Mouse (Mus musculus): Measurements from ENCODE around the gene Farsa. TPM values are rescaled to one million over a fixed set of nuclear protein-coding genes. Genes with fewer than 3 reads are reported as not detected.

The Farsa gene
- polyA plus RNA-seq, 1 experiment from 2014 or later, result 112 TPM

- no peak for ATAC-seq (replicated peaks; ENCODE audit: low FRiP score)
- H3K9ac ChIP-seq (ENCODE audit: low read length), result no peak overlapping the region
- peaks cover 27% of the 10 kb centered on the region; the same call in 1 of the 2 replicates for H3K36me3 ChIP-seq (ENCODE audit: control insufficient read depth, insufficient read depth, low read length)
- DNase-seq (ENCODE audit: low spot score), result no peak
- H3K27ac ChIP-seq (ENCODE audit: low read depth, low read length), result no peak overlapping the region
- no peaks in the 10 kb centered on the region for H3K9me3 ChIP-seq (ENCODE audit: control insufficient read depth, low read length)
- WGBS, result 90% methylated on average over 5 of the region's 5 CpGs
- no peaks in the 10 kb centered on the region for H3K27me3 ChIP-seq (ENCODE audit: control insufficient read depth, insufficient read depth, low read length)
- H3K4me3 ChIP-seq (ENCODE audit: low read depth, low read length), result no peak overlapping the region
- H3K4me2 ChIP-seq (ENCODE audit: low read depth, low read length, severe bottlenecking), result no peak overlapping the region
- H3K4me1 ChIP-seq (replicated peaks; ENCODE audit: control insufficient read depth, insufficient read depth, low read length), result peaks cover 10% of the 10 kb centered on the region; the same call in 1 of the 2 replicates
These were observed 18.3 kb upstream of the Farsa start for GRCm38 (mm10) chr8:84838513-84838912.

DNA sequence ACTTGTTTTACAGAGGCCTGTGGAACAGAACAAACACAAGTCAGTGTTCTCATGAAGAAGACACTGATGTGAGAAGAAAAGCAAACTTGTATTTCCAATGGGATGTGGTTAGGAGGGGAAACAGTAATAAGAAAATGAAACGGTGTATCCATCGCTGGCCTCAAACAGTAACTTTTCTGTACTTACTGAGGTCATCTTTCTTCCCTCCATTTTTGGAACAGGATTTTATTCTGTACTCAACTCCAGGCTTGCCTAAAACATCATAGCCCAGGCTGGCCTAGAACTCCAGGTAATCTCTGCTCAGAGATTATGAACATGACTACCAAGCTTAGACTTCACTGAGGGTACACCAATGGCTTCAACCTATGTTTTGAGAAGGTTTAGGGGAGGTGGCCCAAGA lies 17.4 kb upstream of the Farsa start:
- H3K4me1 ChIP-seq (replicated peaks; ENCODE audit: control insufficient read depth, insufficient read depth, low read length), result peaks cover 15% of the 10 kb centered on the region
- DNase-seq (ENCODE audit: low spot score) (no peak), ATAC-seq (replicated peaks; ENCODE audit: low FRiP score) (no peak)
- H3K9ac ChIP-seq (ENCODE audit: low read length), result peak overlapping the region; percentile 95
- H3K27me3 ChIP-seq (ENCODE audit: control insufficient read depth, insufficient read depth, low read length), result no peaks in the 10 kb centered on the region
- WGBS, result 95% methylated on average over 2 of the region's 2 CpGs
- H3K9me3 ChIP-seq (ENCODE audit: control insufficient read depth, low read length), result no peaks in the 10 kb centered on the region
- H3K36me3 ChIP-seq (ENCODE audit: control insufficient read depth, insufficient read depth, low read length), result peaks cover 34% of the 10 kb centered on the region; the same call in 1 of the 2 replicates
- no peak overlapping the region for H3K27ac ChIP-seq (ENCODE audit: low read depth, low read length)
- H3K4me2 ChIP-seq (ENCODE audit: low read depth, low read length, severe bottlenecking), result peak overlapping the region; percentile 65
- peak overlapping the region; percentile 97 for H3K4me3 ChIP-seq (ENCODE audit: low read depth, low read length)

DNA sequence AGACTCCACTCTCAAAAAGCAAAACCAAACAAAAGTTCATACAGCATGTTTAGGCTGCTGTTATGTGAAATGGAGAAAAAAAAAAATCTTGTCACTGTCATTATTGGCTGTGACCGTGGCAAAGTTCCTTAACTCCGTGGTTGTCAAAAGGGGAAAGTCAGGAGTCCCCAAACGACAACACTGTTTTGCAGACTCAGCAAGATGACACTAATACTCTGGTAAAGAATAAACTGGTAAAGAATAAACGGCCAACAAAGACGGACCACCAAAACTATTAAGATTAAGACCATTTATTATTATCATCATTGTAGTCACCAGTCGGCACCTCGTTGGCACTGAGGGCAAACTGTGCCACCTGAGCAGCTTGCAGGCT lies 16.9 kb upstream of the Farsa start:
- DNase-seq (ENCODE audit: low spot score) (no peak), ATAC-seq (replicated peaks; ENCODE audit: low FRiP score) (no peak)
- Histone ChIP-seq H3K27me3 (ENCODE audit: control insufficient read depth, insufficient read depth, low read length) (no peaks in the 10 kb centered on the region), H3K27ac (ENCODE audit: low read depth, low read length) (peak overlapping the region; percentile 77), H3K4me1 (replicated peaks; ENCODE audit: control insufficient read depth, insufficient read depth, low read length) (peaks cover 17% of the 10 kb centered on the region), H3K4me2 (ENCODE audit: low read depth, low read length, severe bottlenecking) (peak overlapping the region; percentile 65), H3K4me3 (ENCODE audit: low read depth, low read length) (peak overlapping the region; percentile 97), H3K9ac (ENCODE audit: low read length) (peak overlapping the region; percentile 95), H3K9me3 (ENCODE audit: control insufficient read depth, low read length) (no peaks in the 10 kb centered on the region), H3K36me3 (ENCODE audit: control insufficient read depth, insufficient read depth, low read length) (peaks cover 33% of the 10 kb centered on the region; the same call in 1 of the 2 replicates)
- 4% methylated on average over 7 of the region's 7 CpGs for WGBS

DNA sequence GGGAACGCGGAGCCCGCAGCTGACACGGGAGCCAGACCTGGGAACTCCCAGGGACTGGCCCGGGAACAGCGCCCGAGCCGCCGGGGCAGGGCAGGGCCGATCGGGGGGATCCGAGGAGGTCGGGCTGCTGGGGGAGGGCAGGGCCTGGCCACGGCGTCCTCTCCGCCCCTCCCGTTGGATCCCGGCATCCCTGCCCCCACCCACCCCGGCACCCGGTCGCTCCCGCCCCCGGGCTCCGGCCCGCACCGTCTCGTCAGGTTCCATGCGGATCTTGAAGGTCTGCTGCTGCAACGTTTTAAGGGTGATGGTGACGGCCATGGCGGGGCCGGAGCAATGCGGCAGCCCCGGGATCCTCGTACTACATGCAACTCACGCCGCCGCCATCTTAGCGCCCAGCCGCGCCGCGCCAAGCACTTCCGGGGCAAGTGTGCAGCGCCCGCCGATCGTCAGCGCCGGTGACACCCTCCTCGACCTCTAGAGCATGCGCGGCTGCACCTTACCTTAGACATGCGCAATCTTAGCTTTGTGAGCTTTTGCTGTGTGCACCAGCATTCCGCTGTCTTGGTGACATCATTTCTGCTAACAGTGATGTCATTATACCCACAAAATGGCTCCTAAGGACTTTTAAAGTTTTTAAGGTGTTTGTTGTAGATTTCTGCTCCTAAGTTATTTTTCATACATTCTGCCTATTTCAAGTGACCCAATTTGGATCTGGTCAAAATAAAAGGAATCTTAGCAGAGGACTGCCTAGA lies 16.4 kb upstream of the Farsa start, which contains the start of gene Rad23a:
Rad23a (minus strand) TSS at position 418 of the 752 bp plus-strand sequence.
- Histone ChIP-seq H3K9ac (ENCODE audit: low read length) (peak within 1 kb of the TSS; percentile 95), H3K9me3 (ENCODE audit: control insufficient read depth, low read length) (no peaks in the 10 kb centered on the region), H3K36me3 (ENCODE audit: control insufficient read depth, insufficient read depth, low read length) (peaks cover 35% of the 10 kb centered on the region; the same call in 1 of the 2 replicates), H3K4me3 (ENCODE audit: low read depth, low read length) (peak within 1 kb of the TSS; percentile 97), H3K27ac (ENCODE audit: low read depth, low read length) (peak within 1 kb of the TSS; percentile 77), H3K4me1 (replicated peaks; ENCODE audit: control insufficient read depth, insufficient read depth, low read length) (peaks cover 17% of the 10 kb centered on the region), H3K27me3 (ENCODE audit: control insufficient read depth, insufficient read depth, low read length) (no peaks in the 10 kb centered on the region), H3K4me2 (ENCODE audit: low read depth, low read length, severe bottlenecking) (peak within 1 kb of the TSS; percentile 65)
- DNase-seq (ENCODE audit: low spot score) (peak; percentile 95), ATAC-seq (replicated peaks; ENCODE audit: low FRiP score) (peak; percentile 95)
- WGBS, result under 1% methylated on average over 53 of the region's 55 CpGs

- WGBS, result 85% methylated on average over 1 of the region's 1 CpGs
- no peak for ATAC-seq (replicated peaks; ENCODE audit: low FRiP score)
These were observed 15.3 kb upstream of the Farsa start for GRCm38 (mm10) chr8:84841514-84841913.

DNA sequence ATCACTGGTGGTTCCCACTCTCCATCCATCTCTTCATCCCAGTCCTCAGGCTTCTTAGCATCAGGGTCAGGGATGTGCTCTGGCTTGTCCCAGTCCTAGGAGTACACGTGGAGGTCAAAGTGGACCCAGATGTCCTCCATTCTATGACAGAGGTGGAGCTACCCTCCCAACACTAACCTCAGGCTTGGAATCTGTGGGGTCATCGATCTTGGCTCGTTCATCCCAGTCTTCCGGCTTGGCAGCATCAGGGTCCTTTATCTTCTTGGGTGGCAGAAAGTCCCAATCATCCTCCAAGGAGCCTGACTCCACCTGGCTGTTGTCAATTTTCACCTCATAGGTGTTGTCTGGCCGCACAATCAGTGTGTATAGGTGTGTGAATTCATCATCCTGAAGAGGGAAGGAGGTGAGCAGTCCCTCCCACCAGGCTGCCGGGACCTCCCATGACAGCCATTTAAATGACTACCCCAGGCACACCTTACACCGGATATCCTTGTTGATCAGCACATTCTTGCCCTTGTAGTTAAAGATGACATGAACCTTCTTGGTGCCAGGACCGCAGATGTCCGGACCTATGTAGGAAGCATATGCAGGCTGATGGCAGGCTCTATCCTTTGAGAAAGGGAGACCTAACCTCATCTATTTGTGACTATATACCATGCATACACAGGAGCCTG lies 12.3 kb upstream of the Farsa start:
- DNase-seq (ENCODE audit: low spot score), result no peak
- Histone ChIP-seq H3K9me3 (ENCODE audit: control insufficient read depth, low read length) (no peaks in the 10 kb centered on the region), H3K27ac (ENCODE audit: low read depth, low read length) (no peak overlapping the region), H3K9ac (ENCODE audit: low read length) (no peak overlapping the region; the same call in 1 of the 2 replicates), H3K36me3 (ENCODE audit: control insufficient read depth, insufficient read depth, low read length) (peaks cover 30% of the 10 kb centered on the region; the same call in 1 of the 2 replicates), H3K4me1 (replicated peaks; ENCODE audit: control insufficient read depth, insufficient read depth, low read length) (peaks cover 19% of the 10 kb centered on the region), H3K27me3 (ENCODE audit: control insufficient read depth, insufficient read depth, low read length) (no peaks in the 10 kb centered on the region), H3K4me2 (ENCODE audit: low read depth, low read length, severe bottlenecking) (peak overlapping the region; percentile 85; the same call in 1 of the 2 replicates), H3K4me3 (ENCODE audit: low read depth, low read length) (peak overlapping the region; percentile 98)
- ATAC-seq (replicated peaks; ENCODE audit: low FRiP score), result no peak
- WGBS, result 88% methylated on average over 9 of the region's 9 CpGs

More at GRCm38 (mm10) chr8:84841514-84841913, 15.3 kb upstream of the Farsa start:
- Histone ChIP-seq H3K4me3 (ENCODE audit: low read depth, low read length) (no peak overlapping the region), H3K9me3 (ENCODE audit: control insufficient read depth, low read length) (no peaks in the 10 kb centered on the region), H3K27me3 (ENCODE audit: control insufficient read depth, insufficient read depth, low read length) (no peaks in the 10 kb centered on the region), H3K4me1 (replicated peaks; ENCODE audit: control insufficient read depth, insufficient read depth, low read length) (peaks cover 17% of the 10 kb centered on the region), H3K27ac (ENCODE audit: low read depth, low read length) (no peak overlapping the region), H3K36me3 (ENCODE audit: control insufficient read depth, insufficient read depth, low read length) (peaks cover 35% of the 10 kb centered on the region; the same call in 1 of the 2 replicates), H3K9ac (ENCODE audit: low read length) (no peak overlapping the region), H3K4me2 (ENCODE audit: low read depth, low read length, severe bottlenecking) (no peak overlapping the region)
- DNase-seq (ENCODE audit: low spot score), result no peak

GRCm38 (mm10) chr8:84845355-84846093 lies 11.3 kb upstream of the Farsa start:
- Histone ChIP-seq H3K9me3 (ENCODE audit: control insufficient read depth, low read length) (no peaks in the 10 kb centered on the region), H3K9ac (ENCODE audit: low read length) (peak overlapping the region; percentile 97), H3K4me3 (ENCODE audit: low read depth, low read length) (peak overlapping the region; percentile 98), H3K4me1 (replicated peaks; ENCODE audit: control insufficient read depth, insufficient read depth, low read length) (peaks cover 15% of the 10 kb centered on the region), H3K4me2 (ENCODE audit: low read depth, low read length, severe bottlenecking) (peak overlapping the region; percentile 85), H3K27me3 (ENCODE audit: control insufficient read depth, insufficient read depth, low read length) (no peaks in the 10 kb centered on the region), H3K36me3 (ENCODE audit: control insufficient read depth, insufficient read depth, low read length) (peaks cover 30% of the 10 kb centered on the region; the same call in 1 of the 2 replicates), H3K27ac (ENCODE audit: low read depth, low read length) (0 out of 2 replicates have a peak overlapping the region, but pooled peaks have one; percentile 66)
- WGBS, result 20% methylated on average over 12 of the region's 12 CpGs
- ATAC-seq (replicated peaks; ENCODE audit: low FRiP score) (no peak), DNase-seq (ENCODE audit: low spot score) (peak; percentile 73)

DNA sequence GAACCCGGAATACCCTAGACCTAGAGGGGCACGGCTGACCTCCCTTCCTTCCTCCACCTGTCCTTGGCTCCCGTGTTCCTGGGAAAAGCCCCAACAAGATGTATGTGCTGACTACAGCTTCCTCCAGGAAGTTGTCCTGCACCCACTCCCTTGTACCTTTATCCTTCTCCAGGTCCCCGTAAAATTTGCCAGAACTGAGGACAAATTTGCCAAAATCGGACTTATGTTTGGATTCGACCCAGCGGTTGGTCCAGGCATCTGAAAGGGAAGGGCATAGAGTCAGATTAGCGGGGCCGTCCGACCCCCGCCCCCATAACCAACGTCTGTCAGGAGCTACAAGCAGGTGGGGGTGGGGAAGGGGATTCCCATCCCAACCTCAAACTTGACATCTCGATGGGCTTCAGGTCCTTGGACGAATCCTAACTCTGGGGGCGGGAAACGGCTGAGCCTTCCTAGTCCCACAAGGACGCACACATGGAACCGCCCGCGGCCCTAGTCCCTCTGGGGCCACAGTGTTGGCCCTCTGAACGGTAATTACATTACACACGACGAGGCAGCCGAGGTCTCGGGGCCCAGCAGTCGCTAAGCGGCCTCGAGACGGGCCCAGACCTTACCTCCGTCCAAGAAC lies 10.6 kb upstream of the Farsa start:
- Histone ChIP-seq H3K4me1 (replicated peaks; ENCODE audit: control insufficient read depth, insufficient read depth, low read length) (peaks cover 15% of the 10 kb centered on the region), H3K4me2 (ENCODE audit: low read depth, low read length, severe bottlenecking) (peak overlapping the region; percentile 85), H3K4me3 (ENCODE audit: low read depth, low read length) (peak overlapping the region; percentile 98), H3K36me3 (ENCODE audit: control insufficient read depth, insufficient read depth, low read length) (peaks cover 30% of the 10 kb centered on the region; the same call in 1 of the 2 replicates), H3K27me3 (ENCODE audit: control insufficient read depth, insufficient read depth, low read length) (no peaks in the 10 kb centered on the region), H3K27ac (ENCODE audit: low read depth, low read length) (peak overlapping the region; percentile 66), H3K9me3 (ENCODE audit: control insufficient read depth, low read length) (no peaks in the 10 kb centered on the region), H3K9ac (ENCODE audit: low read length) (peak overlapping the region; percentile 97)
- DNase-seq (ENCODE audit: low spot score) (no peak), ATAC-seq (replicated peaks; ENCODE audit: low FRiP score) (no peak)
- under 1% methylated on average over 30 of the region's 30 CpGs for WGBS
